Mouse (Mus musculus) cerebellum, adult 11-12 months (tissue): ENCODE measurements around the gene Rfx7.
"Not testable (repeated sequence)": the region's sequence is repeated elsewhere in the genome, so short reads cannot be mapped to it uniquely, and the experiment has no call there.

Experiments
- DNase-seq: peaks from one replicate; pipeline ENCODE4 v3.0.0; 2022

The Rfx7 gene

GRCm38 (mm10) chr9:72558780-72559179, 26.7 kb downstream of the Rfx7 start:
- no peak for DNase-seq

DNA sequence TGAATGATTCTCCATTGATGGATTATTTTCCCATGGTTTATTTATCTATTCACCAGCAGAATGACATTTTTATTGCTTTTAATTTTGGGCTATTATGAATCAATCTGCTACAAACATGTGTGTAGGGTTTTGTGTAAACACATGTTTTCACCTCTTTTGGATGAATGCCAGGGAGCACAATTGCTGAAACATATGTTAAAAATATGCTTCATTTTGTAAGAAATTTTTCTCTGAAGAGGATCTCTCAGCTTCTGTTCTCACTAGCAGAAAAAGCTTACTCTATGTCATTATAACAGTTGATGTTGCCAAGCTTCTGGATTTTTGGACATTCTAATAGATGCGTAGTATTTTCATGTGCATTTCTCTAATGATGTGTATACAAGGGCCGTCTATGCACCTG, 28.3 kb downstream of the Rfx7 start:
- no peak for DNase-seq

GRCm38 (mm10) chr9:72563277-72563676, 31.2 kb downstream of the Rfx7 start:
- no peak for DNase-seq

- DNase-seq = no peak
Measured at GRCm38 (mm10) chr9:72567116-72567515, 35.1 kb downstream of the Rfx7 start.

- DNase-seq = no peak
Measured at GRCm38 (mm10) chr9:72580216-72580615, 48.2 kb downstream of the Rfx7 start.

DNA sequence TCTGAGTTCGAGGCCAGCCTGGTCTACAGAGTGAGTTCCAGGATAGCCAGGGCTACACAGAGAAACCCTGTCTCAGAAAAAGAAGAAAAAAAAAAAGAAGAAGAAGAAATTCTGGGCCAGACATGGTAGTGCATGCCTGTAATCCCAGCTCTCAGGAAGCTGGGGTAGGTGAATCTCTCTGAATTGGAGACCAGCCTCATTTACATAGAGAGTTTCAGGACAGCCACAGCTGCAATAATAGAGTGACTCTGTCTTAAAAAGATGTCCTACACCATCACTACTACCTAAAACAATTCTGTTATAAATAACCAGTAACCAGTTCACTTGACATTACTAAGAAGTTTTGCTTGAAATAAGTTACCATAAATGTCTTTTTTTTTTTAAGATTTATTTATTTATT, 58.8 kb downstream of the Rfx7 start:
- DNase-seq = no peak

- no peak for DNase-seq
Measured at GRCm38 (mm10) chr9:72592016-72592415, 60.0 kb downstream of the Rfx7 start.

DNA sequence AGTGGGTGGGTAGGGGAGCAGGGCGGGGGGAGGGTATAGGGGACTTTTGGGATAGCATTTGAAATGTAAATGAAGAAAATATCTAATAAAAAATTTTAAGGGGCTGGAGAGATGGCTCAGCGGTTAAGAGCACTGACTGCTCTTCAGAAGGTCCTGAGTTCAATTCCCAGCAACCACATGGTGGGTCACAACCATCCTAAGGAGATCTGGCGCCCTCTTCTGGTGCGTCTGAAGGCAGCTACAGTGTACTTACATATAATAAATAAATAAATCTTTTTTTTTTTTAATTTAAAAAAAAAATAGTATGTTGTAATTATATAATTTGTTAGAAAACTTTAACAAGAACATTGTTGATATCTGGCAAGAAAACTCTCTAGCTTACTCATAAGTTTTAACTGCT, 62.6 kb downstream of the Rfx7 start:
- DNase-seq = not testable (repeated sequence)

DNA sequence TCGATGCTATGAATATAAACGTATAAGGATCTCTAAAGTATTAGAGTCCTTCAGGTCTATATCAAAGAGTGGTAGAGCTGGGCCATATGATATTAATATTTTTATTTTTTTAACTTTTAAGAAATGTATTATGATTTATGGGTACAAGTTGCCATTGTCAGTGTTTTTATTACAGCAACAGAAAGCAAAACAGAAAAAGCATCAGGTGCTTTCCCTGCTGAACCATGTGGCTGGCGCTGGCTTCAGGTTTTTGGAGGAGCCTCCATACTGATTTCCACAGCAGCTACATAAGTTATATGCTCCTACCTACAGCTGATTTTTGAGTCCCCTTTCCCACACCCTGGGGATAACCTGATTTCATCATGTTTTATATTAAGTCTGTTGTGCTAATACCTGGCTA, 68.1 kb downstream of the Rfx7 start:
- no peak for DNase-seq

GRCm38 (mm10) chr9:72609771-72610170, 77.7 kb downstream of the Rfx7 start:
- no peak for DNase-seq

GRCm38 (mm10) chr9:72613884-72614283, 81.8 kb downstream of the Rfx7 start:
- DNase-seq = peak; percentile 32

DNA sequence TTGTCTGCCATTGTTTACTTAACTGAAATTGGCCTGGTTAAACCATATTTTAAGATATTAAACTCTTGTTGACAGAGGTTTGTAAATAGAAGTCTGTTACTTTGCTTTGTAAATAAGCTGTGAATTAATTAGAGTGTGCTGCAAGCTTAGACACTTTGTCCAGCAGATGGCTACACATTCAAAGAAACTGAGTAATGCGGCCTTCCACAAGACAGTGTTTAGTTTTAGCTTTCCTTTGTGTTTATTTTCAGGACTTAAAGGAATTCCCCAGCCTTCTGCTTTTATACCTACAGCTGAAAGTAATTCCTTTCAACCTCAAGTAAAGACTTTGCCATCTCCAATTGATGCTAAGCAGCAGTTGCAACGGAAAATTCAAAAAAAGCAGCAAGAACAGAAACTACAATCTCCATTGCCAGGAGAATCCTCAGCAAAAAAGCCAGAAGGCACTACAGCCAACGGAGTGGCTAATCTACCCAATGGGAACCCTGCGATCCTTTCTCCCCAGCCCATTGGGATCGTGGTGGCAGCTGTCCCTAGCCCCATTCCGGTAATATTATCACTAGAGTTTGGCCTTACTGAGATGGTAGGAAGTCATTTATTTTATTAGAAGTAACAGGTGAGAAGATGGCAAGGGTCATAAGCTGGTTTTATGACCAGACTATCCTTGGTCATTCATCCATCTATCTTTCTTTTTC, 82.9 kb downstream of the Rfx7 start:
- DNase-seq = no peak

- no peak for DNase-seq
Measured at GRCm38 (mm10) chr9:72618037-72618436, 86.0 kb downstream of the Rfx7 start.

GRCm38 (mm10) chr9:72623605-72624004, 91.6 kb downstream of the Rfx7 start:
- no peak for DNase-seq

DNA sequence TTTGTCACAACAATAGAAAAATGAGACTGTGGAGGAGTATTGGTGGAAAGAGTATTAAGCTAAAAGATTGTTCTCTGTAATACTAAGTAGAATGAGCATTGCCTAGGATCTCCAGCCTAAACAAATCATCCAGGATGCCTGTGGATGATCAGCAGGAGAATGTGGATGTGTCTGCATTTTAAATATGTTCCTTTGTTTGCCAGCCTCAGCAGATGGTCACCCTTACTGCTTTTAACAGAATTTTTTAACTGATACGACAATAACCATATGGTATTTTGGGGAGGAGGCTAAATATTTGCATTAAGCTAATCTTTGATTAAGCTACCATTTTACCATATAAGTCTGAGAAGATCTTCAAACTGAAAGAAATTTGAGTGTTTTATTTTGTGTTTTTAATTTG, 95.6 kb downstream of the Rfx7 start:
- no peak for DNase-seq

DNA sequence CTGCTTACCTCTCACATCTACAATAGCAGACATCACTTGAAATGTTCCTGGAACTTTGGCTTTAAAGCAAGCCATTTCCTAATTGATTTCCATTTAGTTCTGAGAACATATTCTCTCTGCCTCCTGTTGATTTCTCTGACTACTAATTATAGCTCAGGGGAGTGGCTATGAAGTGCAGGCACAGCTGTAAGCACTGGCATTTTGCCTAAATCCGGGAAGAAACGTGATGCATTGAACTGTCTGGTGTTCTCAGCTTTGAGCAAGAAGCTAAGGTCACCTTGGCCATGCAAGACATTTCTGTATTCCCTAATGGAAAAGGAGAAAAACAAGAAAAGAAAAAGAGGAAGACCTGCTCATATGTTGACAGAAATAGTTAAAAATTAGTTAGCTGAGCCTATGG, 96.6 kb downstream of the Rfx7 start:
- DNase-seq = no peak

DNA sequence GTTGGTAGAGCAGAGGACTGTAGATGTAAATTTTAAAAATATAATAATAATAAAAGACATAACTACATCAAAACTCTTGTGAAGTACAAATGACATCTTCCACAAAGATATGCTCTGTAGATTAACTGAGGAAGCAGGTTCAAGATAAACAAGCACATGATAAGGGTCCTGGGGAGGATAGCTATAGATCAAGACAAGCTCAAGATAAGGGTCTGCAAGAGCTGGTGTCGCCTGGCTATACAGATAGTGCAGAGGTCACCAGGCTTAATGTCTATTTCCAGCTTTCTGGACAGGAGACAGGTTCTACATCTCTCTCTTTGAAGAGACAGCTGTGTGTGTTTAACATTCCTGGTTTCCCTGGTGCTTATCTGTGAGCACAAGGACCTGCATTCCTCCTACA, 100.2 kb downstream of the Rfx7 start:
- no peak for DNase-seq

- no peak for DNase-seq
Measured at GRCm38 (mm10) chr9:72635134-72635533, 103.1 kb downstream of the Rfx7 start.

GRCm38 (mm10) chr9:72636547-72636946, 104.5 kb downstream of the Rfx7 start:
- DNase-seq = no peak

- DNase-seq = no peak
Measured at GRCm38 (mm10) chr9:72637243-72637642, 105.2 kb downstream of the Rfx7 start.

GRCm38 (mm10) chr9:72638951-72639842, 107.2 kb downstream of the Rfx7 start:
- DNase-seq = no peak

DNA sequence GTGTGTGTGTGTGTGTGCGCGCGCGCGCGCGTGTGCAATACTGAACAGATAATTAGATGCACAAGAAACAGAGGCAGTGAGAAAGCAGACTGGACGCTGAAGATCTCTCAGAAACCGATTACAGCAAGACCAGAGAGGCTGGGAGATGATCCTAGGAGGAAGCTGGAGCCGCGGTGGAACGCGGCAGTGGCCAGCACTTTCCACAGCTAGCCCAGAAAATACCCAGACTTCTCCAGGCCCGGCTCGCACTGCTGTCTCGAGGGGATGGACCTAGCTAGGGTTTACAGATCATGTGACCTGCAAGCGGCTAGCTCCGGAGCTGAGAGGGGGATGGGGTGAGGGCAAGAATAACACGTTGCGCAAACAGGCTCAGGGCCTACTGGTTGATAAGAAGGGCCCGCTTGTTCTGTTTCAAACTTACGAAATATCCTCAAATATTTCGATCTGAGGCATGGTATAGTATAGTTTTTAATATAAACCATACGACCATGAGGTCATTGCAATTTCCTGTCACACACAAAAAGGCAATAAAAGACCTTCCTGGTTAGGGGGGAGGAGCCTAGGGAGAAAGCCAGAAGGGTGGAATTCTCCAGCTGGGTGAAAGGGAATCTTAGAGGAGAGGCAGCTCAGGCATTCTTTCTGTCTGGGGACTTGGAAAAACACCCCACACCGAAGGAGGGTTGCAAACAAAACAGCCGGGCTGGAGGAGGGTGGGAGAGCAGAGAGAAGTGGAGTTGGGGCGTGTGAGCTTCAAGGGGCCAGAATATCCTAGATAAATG, 108.0 kb downstream of the Rfx7 start:
- peak; percentile 80 for DNase-seq

DNA sequence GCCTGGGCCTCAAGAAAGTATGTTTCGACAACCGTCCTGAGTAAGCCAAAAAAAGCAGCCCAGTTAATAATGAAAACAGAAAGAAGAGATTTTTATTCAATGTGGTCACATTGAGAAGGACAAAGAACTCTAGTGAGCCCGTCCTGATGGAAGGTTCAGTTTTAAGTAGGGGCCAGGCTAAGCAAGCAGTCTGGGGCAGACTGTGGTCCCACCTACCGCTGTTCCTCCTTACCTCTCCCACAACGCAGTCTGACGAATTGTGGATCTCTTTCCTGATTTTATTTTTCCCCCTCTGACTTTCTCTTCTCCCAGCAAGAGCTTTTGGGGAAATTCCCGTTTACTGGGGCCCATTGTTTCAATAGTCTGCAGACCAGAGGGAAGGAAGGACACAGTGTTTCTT, 108.6 kb downstream of the Rfx7 start:
- no peak for DNase-seq
